Mouse (Mus musculus): ENCODE measurements around the gene Pcbp4.

The Pcbp4 gene

DNA sequence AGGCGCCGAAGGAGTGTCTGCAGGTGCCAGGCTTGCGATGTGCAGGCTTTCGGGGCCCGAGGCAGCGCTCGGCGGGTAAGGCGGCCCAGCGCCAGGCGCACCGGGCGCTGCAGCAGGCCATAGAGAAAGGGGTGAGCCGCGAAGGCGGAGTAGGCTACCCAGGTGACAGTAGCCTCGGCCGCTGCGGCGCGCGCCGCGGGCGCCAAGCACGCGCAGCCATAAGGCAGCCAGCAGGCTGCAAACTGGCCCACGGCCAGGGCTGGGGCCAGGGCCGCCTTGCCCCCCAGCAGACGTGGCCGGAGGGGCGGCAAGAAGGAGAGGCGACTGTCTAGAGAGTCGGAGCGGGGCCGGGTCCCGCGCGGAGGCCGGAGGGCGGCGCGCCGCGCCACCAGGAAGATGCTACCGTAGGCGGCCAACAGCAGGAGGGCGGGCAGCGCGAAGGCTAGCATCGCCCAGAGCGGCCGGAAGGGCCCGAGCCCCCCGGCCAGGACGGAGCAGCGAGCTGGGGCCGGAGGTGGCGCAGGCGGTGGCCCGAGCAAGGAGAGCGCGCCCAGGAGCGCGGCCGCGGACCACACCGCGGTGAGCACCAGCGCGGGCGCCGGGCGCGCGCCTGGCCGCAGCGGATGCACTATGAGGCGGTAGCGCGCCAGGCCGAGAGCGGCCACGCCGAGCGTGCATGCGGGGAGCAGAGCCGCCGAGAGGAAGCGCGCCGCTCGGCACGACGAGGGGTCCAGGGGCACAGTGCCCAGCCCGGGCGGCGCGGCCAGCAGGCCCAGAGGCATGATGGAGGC is 11.9 kb downstream of the Pcbp4 start:
- DNase-seq (ENCODE audit: low spot score) = peak; percentile 49

GRCm38 (mm10) chr9:106465571-106466200 is 12.6 kb downstream of the Pcbp4 start, which contains the start of gene Gpr62:
Gpr62 (minus strand) TSS chr9:106465938.
- no peak for DNase-seq (ENCODE audit: low spot score)

- no peak for DNase-seq (ENCODE audit: low spot score)
Observed at GRCm38 (mm10) chr9:106466721-106467120, 13.6 kb downstream of the Pcbp4 start.

GRCm38 (mm10) chr9:106467746-106468145 is 14.7 kb downstream of the Pcbp4 start:
- DNase-seq (ENCODE audit: low spot score) = no peak

- DNase-seq (ENCODE audit: low spot score) = no peak
Observed at GRCm38 (mm10) chr9:106469317-106469716, 16.2 kb downstream of the Pcbp4 start.

DNA sequence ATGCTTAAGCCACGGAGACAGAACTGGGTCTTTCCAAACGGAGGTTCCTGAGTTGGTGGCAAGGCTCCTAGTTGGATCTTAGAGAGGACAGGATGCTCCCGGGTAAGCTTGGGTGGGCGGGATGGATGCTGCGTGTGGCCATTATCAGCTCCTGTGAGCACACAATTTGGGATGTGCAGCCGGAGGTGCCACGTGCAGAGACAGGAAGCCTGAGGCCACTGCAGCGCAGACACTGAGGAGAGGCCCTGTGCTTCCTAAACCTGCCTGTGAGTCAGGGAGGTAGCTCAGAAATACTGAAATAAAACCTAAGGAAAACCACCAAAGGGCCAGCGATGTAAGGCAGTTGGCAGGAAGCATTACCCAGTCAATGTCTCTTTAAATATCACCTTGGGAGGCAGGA is 16.7 kb downstream of the Pcbp4 start:
- DNase-seq (ENCODE audit: low spot score) = no peak

GRCm38 (mm10) chr9:106470991-106471750 is 18.1 kb downstream of the Pcbp4 start:
- no peak for DNase-seq (ENCODE audit: low spot score)

DNA sequence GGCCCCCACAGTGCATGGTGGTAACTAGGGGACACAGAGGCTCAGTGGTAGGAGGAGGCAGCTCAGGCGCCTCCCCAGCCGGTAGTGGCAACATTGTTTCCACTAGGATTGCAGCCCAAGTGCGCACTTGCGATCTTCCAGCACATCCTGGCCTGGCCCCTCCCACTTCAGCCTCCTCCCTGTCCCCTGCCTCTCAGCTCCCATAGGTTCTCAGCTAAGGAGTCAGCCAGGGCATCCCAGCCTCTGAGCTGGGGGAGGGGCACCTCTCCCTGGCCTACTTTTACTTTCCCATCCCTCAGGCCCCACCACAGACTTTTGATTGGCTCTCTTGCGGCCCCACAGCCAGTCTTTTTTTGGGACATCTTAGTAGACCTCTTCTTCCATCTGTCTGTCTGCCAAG is 18.8 kb downstream of the Pcbp4 start:
- peak; percentile 51 for DNase-seq (ENCODE audit: low spot score)

DNA sequence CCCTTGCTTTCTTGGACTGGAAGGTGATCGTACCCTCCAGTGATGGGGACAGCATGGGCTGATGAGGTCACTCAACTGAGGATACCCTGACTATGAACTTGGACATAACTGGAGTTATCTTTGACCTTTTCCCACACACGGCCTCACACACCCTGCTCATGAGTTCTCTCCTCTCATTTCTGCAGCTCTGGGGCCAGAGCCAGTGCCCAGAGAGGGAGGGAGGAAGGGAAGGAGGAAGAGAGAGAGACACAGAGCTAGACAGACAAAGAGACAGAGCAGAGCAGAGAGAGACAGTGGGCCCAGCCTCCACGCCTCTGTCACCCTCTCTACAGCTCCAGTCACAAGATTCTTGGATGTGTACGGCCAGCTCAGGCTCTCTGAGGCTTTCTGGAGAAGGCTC is 19.2 kb downstream of the Pcbp4 start:
- DNase-seq (ENCODE audit: low spot score) = no peak

DNA sequence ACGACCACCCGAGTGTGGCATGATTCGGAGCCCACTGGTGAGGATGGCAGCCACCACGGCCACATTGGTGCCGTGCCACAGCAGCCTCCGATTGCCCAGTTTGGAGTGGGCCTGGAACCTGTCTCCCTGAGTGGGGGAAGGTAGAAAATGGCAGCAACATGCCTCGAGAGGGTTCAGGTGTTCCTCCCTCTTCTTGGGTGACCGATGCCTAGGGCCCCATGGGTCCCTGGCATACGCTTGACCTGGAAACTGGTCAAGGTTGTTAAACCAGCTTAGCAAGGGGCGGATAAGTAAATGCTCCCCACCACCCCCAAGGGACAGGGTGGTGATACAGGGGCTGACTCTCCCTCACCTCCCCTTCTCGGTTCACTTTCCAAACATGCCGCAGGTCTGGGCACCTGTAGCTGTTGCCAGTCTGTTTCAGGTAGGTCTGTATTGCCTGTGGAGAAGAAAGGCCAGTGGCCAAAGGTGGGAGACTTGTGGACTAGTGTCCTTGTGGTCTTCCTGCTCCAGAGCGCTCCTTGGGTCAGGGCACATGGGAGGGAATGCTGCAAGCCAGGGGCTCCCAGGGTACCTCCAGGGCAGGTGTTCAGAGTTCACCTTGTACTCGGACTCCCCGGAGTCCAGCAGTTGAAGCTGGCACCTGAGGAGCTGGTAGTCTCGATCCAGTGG is 20.1 kb downstream of the Pcbp4 start:
- no peak for DNase-seq (ENCODE audit: low spot score)

DNA sequence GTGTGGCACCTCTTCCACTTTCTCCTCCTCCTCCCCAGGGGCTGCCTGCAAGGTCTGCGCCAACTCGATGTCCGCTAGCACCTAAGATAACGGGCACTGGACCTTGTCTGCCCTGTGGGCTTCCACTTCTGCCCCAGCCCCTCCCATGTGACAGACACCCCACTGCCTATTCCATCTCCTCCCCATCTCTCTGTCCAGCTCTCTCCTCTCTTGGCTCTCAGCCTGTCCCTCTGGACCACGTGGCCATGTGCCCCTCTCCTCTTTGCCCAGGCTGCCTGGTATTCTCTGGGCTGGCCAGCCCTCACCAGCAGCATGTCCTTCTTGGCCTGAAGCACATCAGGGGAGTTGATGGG is 20.6 kb downstream of the Pcbp4 start:
- no peak for DNase-seq (ENCODE audit: low spot score)

GRCm38 (mm10) chr9:106474456-106474855 is 21.4 kb downstream of the Pcbp4 start:
- DNase-seq (ENCODE audit: low spot score) = peak; percentile 68

GRCm38 (mm10) chr9:106475046-106475445 is 22.0 kb downstream of the Pcbp4 start:
- DNase-seq (ENCODE audit: low spot score) = no peak

- DNase-seq (ENCODE audit: low spot score) = no peak
Observed at GRCm38 (mm10) chr9:106475663-106476001, 22.5 kb downstream of the Pcbp4 start, which contains the start of gene Rrp9. Rrp9 (plus strand) TSS chr9:106475963.

GRCm38 (mm10) chr9:106476002-106476923 is 23.2 kb downstream of the Pcbp4 start:
- no peak for DNase-seq (ENCODE audit: low spot score)

DNA sequence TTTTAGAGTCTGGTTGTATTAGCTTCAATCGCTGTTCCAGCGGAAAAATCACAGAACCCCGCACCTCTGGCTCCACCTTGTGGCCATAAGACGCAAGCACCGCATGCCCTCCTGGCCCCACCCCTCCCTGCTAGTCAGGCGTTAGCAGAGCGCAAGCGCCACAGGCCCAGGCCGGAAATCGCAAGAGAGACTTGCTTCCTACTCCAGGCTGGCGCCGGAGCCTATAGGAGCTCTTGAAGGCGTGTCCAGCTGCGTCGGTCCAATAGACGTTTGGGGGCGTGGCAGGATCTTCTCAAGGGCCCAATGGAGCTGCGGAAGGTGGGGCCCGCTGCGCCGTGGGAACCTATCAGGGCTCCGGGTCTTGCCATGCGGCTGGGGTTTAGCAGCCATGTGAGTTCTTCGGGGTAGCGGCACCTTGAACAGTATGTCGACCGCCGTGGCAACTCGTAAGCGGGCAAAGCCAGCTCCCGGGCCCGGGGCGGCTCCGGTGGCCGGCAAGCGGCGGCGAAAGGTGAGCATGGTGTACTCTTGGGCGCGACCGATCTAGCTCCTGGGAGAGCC is 23.9 kb downstream of the Pcbp4 start, which contains the start of gene Parp3:
Parp3 (minus strand) TSS at position 26 of the 561 bp plus-strand sequence.
- peak; percentile 99 for DNase-seq (ENCODE audit: low spot score)

DNA sequence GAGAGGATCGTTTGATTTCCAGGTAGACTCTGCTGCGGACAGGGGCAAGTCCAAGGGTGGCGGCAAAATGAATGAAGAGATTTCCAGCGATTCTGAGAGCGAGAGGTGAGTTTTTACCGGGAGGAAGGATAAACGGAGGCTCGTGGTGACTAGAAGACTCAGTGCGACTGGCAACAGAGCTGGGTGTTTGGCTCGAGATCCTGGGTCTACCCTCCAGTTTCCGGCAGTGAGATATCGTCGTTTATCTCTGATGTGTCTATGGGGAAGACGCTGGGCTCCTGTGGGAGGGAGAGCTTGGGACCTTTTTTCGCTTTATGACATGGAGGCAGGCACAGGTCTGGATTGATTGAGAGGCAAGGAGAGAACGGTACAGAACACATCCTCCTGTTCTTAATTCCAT is 24.6 kb downstream of the Pcbp4 start:
- no peak for DNase-seq (ENCODE audit: low spot score)

- DNase-seq (ENCODE audit: low spot score) = no peak
Observed at GRCm38 (mm10) chr9:106478101-106478500, 25.0 kb downstream of the Pcbp4 start.

- DNase-seq (ENCODE audit: low spot score) = no peak
Observed at GRCm38 (mm10) chr9:106480541-106480940, 27.4 kb downstream of the Pcbp4 start.

DNA sequence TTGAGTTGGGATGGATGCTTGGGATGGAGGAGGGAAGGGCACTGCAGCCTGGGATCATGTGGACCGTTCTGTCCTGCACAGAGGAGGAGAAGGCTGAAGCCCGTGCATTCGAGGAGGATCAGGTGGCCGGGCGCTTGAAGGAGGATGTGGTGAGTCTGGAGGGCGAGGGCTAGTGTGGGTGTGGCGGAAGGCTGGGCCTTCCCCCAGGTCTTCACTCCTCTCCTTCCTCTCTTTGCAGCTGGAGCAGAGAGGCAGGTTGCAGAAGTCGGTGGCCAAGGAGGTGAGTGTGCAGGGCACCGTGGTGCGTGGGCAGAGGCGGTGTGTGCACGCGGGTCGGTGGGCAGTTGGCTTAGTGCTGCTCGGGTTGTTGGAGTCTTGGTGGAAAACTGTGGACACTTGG is 28.0 kb downstream of the Pcbp4 start:
- no peak for DNase-seq (ENCODE audit: low spot score)

GRCm38 (mm10) chr9:106481676-106482075 is 28.6 kb downstream of the Pcbp4 start:
- DNase-seq (ENCODE audit: low spot score) = no peak

Measured in yolk sac, embryonic 10.5 days (tissue).